Comparison of ENCODE assay signal across 10 mouse cellular contexts in genomic region chr5:143405200-143405599, GRCm38 (mm10). TPM values are rescaled to one million over a fixed set of nuclear protein-coding genes. Genes with fewer than 3 reads are reported as not detected.
DNase-seq lines count a peak whose midpoint lies in the region; ATAC-seq and TF ChIP-seq lines count a peak whose summit lies in the region.
"Had no signal": no experiment of that assay in that cellular context is flagged by ENCODE, and none has a peak within 500 bp of the region (broad histone marks: within the 10 kb centered on the region; RNA-seq: fewer than 3 reads in every experiment).

No protein-coding gene starts in this region.

- H3K4me2 ChIP-seq in limb, embryonic 15.5 days, result peak overlapping the region; percentile 62
- 0 out of 2 replicates have a peak overlapping the region, but pooled peaks have one; percentile 73 for H3K4me2 ChIP-seq in stomach, postnatal 0 days (replicated peaks; ENCODE audit: low read depth)

- no peaks in the 10 kb centered on the region for H3K9me3 ChIP-seq in limb, embryonic 15.5 days
- H3K9me3 ChIP-seq in stomach, postnatal 0 days (ENCODE audit: control insufficient read depth, low read length), result no peaks in the 10 kb centered on the region

- no peak for DNase-seq in heart, adult 2 months
- DNase-seq in heart, postnatal 25 days (ENCODE audit: low spot score), result no peak
- no peak for DNase-seq in testis, postnatal 14 days (ENCODE audit: low spot score)
- peak; percentile 40 for DNase-seq in stomach, postnatal 0 days (ENCODE audit: low spot score)
- no peak for DNase-seq in adrenal gland, postnatal 36 days
- DNase-seq in lung, postnatal 4 days, result no peak

- no peaks in the 10 kb centered on the region for H3K27me3 ChIP-seq in heart, adult 2 months (ENCODE audit: control insufficient read depth, insufficient read depth, low read length)
- H3K27me3 ChIP-seq in testis, adult 2 months (ENCODE audit: control insufficient read depth, insufficient read depth, low read length), result no peaks in the 10 kb centered on the region
- H3K27me3 ChIP-seq in limb, embryonic 15.5 days, result no peaks in the 10 kb centered on the region
- H3K27me3 ChIP-seq in stomach, postnatal 0 days (ENCODE audit: control insufficient read depth, insufficient read depth, low read length), result no peaks in the 10 kb centered on the region

- peaks cover 4% of the 10 kb centered on the region for H3K79me2 ChIP-seq in heart, adult 2 months (replicated peaks; ENCODE audit: control insufficient read depth, insufficient read depth, low read length)

- no peak for TF ChIP-seq CTCF in heart, adult 2 months (IDR thresholded peaks at IDR 0.05)
- TF ChIP-seq CTCF in testis, adult 2 months (IDR thresholded peaks at IDR 0.05; ENCODE audit: control insufficient read depth, insufficient read depth, insufficient replicate concordance, low read depth, low read length), result no peak
- no peak for TF ChIP-seq CTCF in stomach, postnatal 0 days (IDR thresholded peaks at IDR 0.05; ENCODE audit: low read depth)

- no peak for TF ChIP-seq POLR2A in heart, adult 2 months (IDR thresholded peaks at IDR 0.05; ENCODE audit: insufficient read depth, low read depth, low read length)
- TF ChIP-seq POLR2A in testis, adult 2 months (IDR thresholded peaks at IDR 0.05; ENCODE audit: control insufficient read depth, low read depth, low read length), result no peak

- H3K36me3 ChIP-seq in heart, adult 2 months (ENCODE audit: control insufficient read depth, insufficient read depth, low read length), result peaks cover 7% of the 10 kb centered on the region
- peaks cover 2% of the 10 kb centered on the region; the same call in 1 of the 2 replicates for H3K36me3 ChIP-seq in testis, adult 2 months (ENCODE audit: control insufficient read depth, insufficient read depth, low read length)
- peaks cover 37% of the 10 kb centered on the region for H3K36me3 ChIP-seq in limb, embryonic 15.5 days
- 0 out of 2 replicates have a peak, but pooled peaks cover 4% of the 10 kb centered on the region for H3K36me3 ChIP-seq in stomach, postnatal 0 days (ENCODE audit: control insufficient read depth, insufficient read depth, low read length)

- no peak for TF ChIP-seq EP300 in heart, adult 2 months (IDR thresholded peaks at IDR 0.05; ENCODE audit: insufficient read depth, low read depth, low read length)
- no peak for TF ChIP-seq EP300 in stomach, postnatal 0 days (optimal IDR thresholded peaks at IDR 0.05)

- ATAC-seq in limb, embryonic 15.5 days (ENCODE audit: insufficient number of reproducible peaks, low FRiP score, low TSS enrichment, low read depth), result no peak
- no peak for ATAC-seq in stomach, postnatal 0 days (ENCODE audit: low FRiP score, low TSS enrichment)

- H3K4me1 ChIP-seq in heart, adult 2 months (ENCODE audit: control insufficient read depth, insufficient read depth, low read length), result peaks cover 3% of the 10 kb centered on the region; the same call in 1 of the 2 replicates
- peaks cover 9% of the 10 kb centered on the region for H3K4me1 ChIP-seq in testis, adult 2 months (ENCODE audit: control insufficient read depth, insufficient read depth, low read length)
- peaks cover 32% of the 10 kb centered on the region for H3K4me1 ChIP-seq in limb, embryonic 15.5 days
- no peaks in the 10 kb centered on the region for H3K4me1 ChIP-seq in stomach, postnatal 0 days (replicated peaks; ENCODE audit: control insufficient read depth, insufficient read depth)

- no peak overlapping the region for H3K9ac ChIP-seq in heart, adult 2 months (ENCODE audit: low read depth, low read length)
- H3K9ac ChIP-seq in limb, embryonic 15.5 days, result no peak overlapping the region
- no peak overlapping the region for H3K9ac ChIP-seq in stomach, postnatal 0 days (ENCODE audit: low read length)

- no peak overlapping the region for H3K27ac ChIP-seq in heart, adult 2 months
- no peak overlapping the region for H3K27ac ChIP-seq in testis, adult 2 months (ENCODE audit: control insufficient read depth, insufficient read depth, low read depth, low read length)
- H3K27ac ChIP-seq in limb, embryonic 15.5 days, result 0 out of 2 replicates have a peak overlapping the region, but pooled peaks have one; percentile 14
- H3K27ac ChIP-seq in stomach, postnatal 0 days (replicated peaks), result no peak overlapping the region

- peak overlapping the region; percentile 74; the same call in 1 of the 2 replicates for H3K4me3 ChIP-seq in heart, adult 2 months
- H3K4me3 ChIP-seq in testis, adult 2 months (ENCODE audit: control insufficient read depth, low read depth, low read length), result peak overlapping the region; percentile 76
- peak overlapping the region; percentile 99 for H3K4me3 ChIP-seq in limb, embryonic 15.5 days
- H3K4me3 ChIP-seq in stomach, postnatal 0 days (ENCODE audit: low read depth, low read length), result peak overlapping the region; percentile 98; the same call in 1 of the 2 replicates

- WGBS in heart, adult 2 months, result 66% methylated on average over 9 of the region's 9 CpGs
- 81% methylated on average over 9 of the region's 9 CpGs for WGBS in limb, embryonic 15.5 days
- WGBS in stomach, postnatal 0 days, result 75% methylated on average over 9 of the region's 9 CpGs

- intact Hi-C loops in heart, adult 2 months (cut with DNase I), result no loop called here
- intact Hi-C loops in heart, postnatal 25 days (cut with DNase I), result no loop called here

RNA-seq across cellular contexts. Expression of gene Kdelr2, which starts 1.6 kb away (rescaled TPM):
- total RNA-seq in heart, adult 2 months (2021), result 10 to 100 TPM; 49.6 to 52.3 TPM
- 50.5 and 76.6 TPM in 2 replicates for polyA plus RNA-seq in heart, adult 2 months (2012; rRNA removed)
- 10 to 100 TPM; 55.6 to 58.0 TPM for total RNA-seq in heart, postnatal 25 days (2021)
- 58.8 and 64.3 TPM in 2 replicates for polyA plus RNA-seq in testis, adult 2 months (2012; rRNA removed)
- 492 and 501 TPM in 2 replicates for polyA plus RNA-seq in limb, embryonic 15.5 days (2015; fragmentation: Nextera tagmentation; extraction: Ambion mirVana)
- polyA plus RNA-seq in stomach, postnatal 0 days (2015; fragmentation: Nextera tagmentation; extraction: Ambion mirVana), result 287 and 315 TPM in 2 replicates
- 100 to 1,000 TPM; 114 to 116 TPM for total RNA-seq in adrenal gland, postnatal 36 days (2021)

RNA-seq across cellular contexts. Expression of gene Grid2ip, which starts 48.1 kb away (rescaled TPM):
- total RNA-seq in heart, adult 2 months (2021), result not detected
- not detected in 2 replicates for polyA plus RNA-seq in heart, adult 2 months (2012; rRNA removed)
- not detected for total RNA-seq in heart, postnatal 25 days (2021)
- 0.05 TPM in 2 replicates for polyA plus RNA-seq in testis, adult 2 months (2012; rRNA removed)
- polyA plus RNA-seq in limb, embryonic 15.5 days (2015; fragmentation: Nextera tagmentation; extraction: Ambion mirVana), result 0.68 and 1.1 TPM in 2 replicates
- 0.86 and 1.4 TPM in 2 replicates for polyA plus RNA-seq in stomach, postnatal 0 days (2015; fragmentation: Nextera tagmentation; extraction: Ambion mirVana)
- total RNA-seq in adrenal gland, postnatal 36 days (2021), result under 1 TPM; 0.20 to 0.30 TPM
- total RNA-seq: hematopoietic stem cell, adult 5-6 weeks had no signal
- polyA plus RNA-seq: C2C12 had no signal

RNA-seq across cellular contexts. Expression of gene Daglb, which starts 59.2 kb away (rescaled TPM):
- total RNA-seq in heart, adult 2 months (2021), result 1 to 10 TPM; 7.6 to 8.2 TPM
- 9.7 and 12.2 TPM in 2 replicates for polyA plus RNA-seq in heart, adult 2 months (2012; rRNA removed)
- 1 to 10 TPM; 7.6 to 8.2 TPM for total RNA-seq in heart, postnatal 25 days (2021)
- 1.4 and 1.7 TPM in 2 replicates for polyA plus RNA-seq in testis, adult 2 months (2012; rRNA removed)
- 9.9 and 10.8 TPM in 2 replicates for polyA plus RNA-seq in limb, embryonic 15.5 days (2015; fragmentation: Nextera tagmentation; extraction: Ambion mirVana)
- polyA plus RNA-seq in stomach, postnatal 0 days (2015; fragmentation: Nextera tagmentation; extraction: Ambion mirVana), result 5.5 and 5.9 TPM in 2 replicates
- 10 to 100 TPM; 14.4 to 20.7 TPM for total RNA-seq in adrenal gland, postnatal 36 days (2021)
